Mouse (Mus musculus) megakaryocyte progenitor cell, adult 5-6 weeks (primary cell): ENCODE data around the gene B230217C12Rik. TPM values are rescaled to one million over a fixed set of nuclear protein-coding genes. Genes with fewer than 3 reads are reported as not detected.
"Not testable (repeated sequence)": the region's sequence is repeated elsewhere in the genome, so short reads cannot be mapped to it uniquely, and the experiment has no call there.

ENCODE experiments used
- ATAC-seq: replicated peaks from 2 replicates; pipeline ENCODE4 v1.8.0; 2016; ENCODE audit warnings: mild to moderate bottlenecking, moderate TSS enrichment, inconsistent platforms; ENCODE audit not compliant: poor library complexity
- total RNA-seq, 2 experiments: library from RNA; stranded (forward) in 1 of 2; stranded (reverse) in 1 of 2; fragments of 157-497, 149-512 nt in 1 of 2; fragments of 200-1000 nt in 1 of 2; gene quantifications; 2 replicates each; pipeline versions ENCODE4 v1.2.3 to v1.2.4; 2015 to 2017

The B230217C12Rik gene
- total RNA-seq, 2 experiments from 2014 or later, result 0.17 to 3.8 TPM

DNA sequence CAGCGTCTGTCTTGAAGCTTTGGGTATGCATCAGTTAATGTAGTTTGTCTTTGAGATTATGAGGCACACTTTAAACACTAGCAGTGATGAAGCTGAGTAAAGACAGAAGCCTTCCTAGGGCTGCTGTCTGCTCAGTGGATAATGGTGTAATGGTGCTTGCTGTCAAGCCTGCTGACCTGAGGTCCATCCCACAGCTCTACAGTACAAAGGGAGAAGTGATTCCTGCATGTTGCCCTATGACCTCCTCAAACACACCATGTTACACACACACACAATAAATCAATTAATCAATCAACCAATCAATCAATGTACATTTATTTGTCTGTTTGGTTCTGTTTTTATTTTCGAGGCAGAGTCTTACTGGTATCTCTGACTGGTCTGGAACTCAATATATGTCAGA lies 21.6 kb downstream of the B230217C12Rik start:
- ATAC-seq, result no peak

DNA sequence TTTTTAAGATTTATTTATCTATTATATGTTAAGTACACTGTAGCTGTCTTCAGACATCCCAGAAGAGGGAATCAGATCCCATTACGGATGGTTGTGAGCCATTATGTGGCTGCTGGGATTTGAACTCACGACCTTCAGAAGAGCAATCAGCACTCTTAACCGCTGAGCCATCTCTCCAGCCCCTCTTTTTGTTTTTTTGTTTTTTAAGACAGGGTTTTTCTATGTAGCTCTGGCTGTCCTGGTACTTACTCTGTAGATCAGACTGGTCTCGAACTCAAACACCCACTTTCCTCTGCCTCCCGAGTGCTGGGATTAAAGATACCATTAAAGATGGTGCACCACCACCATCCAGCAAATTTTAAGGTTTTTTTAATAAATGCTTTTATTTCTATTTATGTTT lies 24.8 kb downstream of the B230217C12Rik start:
- no peak for ATAC-seq

DNA sequence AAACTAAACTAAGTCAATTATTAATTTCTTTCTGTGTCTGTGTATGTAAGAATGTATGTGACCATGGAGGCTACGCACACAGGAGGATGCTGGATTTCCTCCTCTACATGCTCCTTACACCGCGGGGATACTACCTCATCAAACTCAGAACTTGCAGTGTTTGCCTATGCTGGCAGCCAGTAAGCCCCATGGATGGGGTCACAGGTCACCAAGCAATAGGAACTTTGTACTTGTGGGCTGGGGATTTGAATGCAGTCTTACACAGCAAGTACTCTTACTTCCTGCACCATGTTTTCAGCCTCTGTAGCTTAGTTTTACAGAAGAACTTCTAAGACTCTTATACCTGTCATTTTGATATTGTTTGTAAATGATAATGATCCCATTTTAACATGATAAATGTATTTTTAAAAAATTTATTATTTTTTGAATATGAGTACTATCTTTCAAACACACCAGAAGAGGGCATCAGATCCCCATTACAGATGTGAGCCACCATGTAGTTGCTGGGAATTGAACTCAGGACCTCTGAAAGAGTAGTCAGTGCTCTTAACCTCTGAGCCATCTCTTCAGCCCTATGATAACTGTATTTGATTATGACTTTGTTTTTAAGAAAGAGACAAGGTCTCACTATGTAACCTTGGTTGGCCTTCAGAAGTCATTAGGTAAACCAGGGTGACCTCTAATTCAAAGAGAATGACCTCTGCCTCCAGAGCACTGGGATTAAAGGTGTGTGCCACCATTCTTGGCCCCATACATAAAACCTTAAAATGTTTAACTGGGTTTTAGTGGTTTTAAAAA lies 25.7 kb downstream of the B230217C12Rik start:
- ATAC-seq, result no peak

DNA sequence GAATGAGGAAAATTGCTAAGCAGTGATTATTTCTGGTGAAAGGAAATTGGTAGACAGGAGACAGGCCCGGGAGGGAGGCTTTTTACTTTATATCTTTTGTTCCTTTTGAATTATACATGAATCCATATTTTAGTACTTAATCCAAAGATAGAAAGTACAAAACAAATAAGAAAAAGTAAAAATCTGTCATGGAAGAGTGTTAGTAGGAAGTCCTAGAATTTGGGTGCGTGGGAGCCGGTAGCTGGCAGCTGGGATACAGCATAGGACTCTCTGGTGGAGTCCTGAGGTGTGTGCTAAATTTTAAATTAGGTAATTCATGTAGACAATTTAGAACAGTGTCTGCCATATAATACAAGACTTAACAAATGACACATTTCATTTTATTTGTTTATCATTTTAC lies 27.0 kb downstream of the B230217C12Rik start:
- ATAC-seq, result no peak

DNA sequence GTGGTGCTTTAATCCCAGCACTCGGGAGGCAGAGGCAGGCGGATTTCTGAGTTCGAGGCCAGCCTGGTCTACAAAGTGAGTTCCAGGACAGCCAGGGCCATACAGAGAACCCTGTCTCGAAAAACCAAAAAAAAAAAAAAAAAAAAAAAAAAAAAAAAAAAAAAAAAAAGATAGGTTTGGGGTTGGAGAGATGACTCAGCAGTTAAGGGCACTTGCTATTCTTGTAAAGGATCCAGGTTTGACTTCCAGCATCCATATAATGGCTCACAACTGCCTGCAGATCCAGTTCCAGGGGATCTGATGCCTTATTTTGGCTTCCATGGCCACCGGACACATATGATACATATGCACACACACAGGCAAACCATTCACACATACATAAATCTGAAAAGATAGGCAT lies 31.8 kb downstream of the B230217C12Rik start:
- not testable (repeated sequence) for ATAC-seq

DNA sequence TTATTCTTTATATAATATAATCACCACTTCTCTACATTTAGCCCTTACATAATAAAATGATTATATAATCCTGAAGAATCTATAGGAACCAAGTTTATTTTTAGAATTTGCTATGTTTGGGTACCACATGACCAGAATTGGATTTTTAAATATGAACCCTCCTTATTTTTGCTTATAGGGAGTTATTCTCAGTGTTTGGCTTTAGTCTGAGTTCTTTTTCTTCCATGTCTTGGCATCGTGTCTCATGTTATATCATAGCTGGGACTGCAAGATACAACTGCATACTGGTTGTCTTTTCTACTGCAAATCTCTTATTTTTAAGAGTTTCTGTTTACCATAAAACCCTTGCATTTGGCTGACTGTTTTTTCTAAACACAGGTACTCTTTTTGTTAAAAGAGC lies 33.8 kb downstream of the B230217C12Rik start:
- no peak for ATAC-seq

DNA sequence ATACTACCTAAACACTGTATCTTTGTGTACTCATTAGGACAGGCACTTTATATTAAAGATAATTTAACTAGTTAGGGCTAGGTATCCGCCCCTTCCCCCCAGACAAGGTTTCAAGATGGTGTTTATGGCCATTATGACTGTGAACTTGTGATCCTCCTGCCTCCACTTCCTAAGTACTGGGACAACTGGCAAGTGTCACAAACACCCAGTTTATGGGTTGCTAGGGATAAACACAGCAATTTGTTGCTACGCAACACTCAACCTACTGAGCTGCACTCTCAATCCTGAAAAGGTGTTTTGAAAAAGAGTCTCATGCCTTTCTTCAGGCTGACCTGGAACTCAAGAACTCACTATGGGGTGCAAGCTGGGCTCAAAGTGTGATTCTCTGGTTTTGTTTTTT lies 36.8 kb downstream of the B230217C12Rik start:
- ATAC-seq, result no peak

DNA sequence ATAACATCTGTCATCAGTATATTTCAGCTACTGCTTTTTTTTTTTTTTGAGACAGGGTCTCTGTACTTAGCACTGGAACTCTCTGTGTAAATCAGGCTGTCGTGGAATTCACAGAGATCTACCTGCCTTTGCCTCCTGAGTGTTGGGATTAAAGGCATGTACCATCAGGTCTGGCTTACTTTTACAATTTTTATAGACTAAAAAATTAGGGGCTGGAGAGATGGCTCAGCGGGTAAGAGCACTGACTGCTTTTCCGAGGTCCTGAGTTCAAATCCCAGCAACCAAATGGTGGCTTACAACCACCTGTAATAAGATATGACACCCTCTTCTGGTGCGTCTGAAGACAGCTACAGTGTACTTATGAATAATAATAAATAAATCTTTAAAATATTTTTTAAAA lies 39.8 kb downstream of the B230217C12Rik start:
- no peak for ATAC-seq

DNA sequence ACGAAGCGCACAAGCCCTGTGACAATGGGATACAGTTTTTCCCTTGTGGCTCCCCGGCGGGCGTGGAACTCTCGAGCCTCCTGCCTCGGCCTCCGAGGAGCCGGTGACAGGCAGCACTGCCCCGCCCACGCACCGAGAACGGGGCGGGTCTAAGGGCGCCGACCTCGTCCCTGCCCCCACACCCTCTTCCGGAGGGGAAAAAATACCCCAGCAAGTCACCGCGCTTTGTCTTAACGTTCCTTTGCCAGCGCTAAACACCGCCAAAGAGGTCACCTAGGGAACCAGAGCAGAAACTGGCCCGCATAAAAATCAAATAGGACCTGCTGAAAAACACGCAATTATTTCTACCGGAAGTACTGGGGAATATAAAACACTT lies 43.0 kb downstream of the B230217C12Rik start:
- ATAC-seq, result peak; percentile 81

DNA sequence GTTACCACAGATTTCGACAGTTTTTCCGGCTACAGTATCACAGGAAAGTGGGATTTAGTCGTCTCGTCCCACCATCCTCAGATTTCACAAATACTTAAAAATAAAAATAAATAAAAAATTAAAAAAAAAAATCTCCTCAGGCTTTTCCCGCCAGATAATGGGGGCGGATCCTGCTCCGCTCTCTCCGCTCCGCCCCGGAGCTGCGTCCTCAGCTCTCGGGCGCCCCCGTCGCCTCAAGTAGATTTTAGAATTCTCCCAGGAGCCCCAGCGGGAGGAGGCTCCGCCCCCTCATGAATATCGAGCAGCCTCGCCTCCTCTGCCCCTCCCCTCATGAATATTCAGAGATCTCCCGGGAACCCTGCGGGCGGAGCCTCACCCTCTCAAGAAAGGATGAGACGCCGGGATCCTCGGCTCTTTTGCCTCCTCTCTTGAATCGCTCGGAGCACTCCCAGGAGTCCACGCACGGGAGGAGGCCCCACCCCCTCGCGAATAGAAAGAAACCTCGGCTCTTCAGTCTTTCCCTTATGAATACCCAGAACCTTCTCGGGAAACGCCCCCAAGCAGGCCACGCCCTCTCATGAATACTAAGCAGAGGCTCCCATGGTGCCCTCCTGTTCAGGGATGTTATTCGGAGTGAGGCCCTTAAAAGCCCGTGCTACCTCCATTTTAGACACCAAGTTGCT lies 43.5 kb downstream of the B230217C12Rik start, which contains the start of gene Fbxo47:
Fbxo47 (minus strand) TSS at position 237 of the 683 bp plus-strand sequence.
- peak; percentile 96 for ATAC-seq

DNA sequence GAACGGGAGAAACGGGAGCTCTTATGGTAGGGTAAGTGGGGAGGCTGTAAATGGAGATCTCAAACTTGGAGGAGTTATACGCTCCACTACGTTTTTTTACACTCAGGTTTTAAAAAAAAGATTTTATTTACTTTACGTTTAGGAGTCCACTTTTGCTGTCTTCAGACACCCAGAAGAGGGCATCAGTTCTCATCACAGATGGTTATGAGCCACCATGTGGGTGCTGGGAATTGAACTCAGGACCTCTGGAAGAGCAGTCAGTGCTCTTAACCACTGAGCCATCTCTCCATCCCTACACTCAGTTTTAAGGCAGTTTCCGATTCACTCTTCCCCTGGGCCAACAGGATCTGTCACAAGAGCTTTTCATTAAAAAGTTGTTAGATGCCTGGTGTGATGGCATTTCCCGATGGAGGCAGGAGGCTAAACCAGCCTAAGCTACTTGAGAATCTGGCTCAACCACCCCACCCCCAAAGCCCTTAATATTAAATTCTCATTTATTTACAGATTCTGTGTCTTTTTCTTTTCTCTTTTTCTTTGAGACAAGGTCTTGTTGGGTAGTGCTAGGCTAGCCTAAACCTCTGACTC lies 44.1 kb downstream of the B230217C12Rik start:
- no peak for ATAC-seq

DNA sequence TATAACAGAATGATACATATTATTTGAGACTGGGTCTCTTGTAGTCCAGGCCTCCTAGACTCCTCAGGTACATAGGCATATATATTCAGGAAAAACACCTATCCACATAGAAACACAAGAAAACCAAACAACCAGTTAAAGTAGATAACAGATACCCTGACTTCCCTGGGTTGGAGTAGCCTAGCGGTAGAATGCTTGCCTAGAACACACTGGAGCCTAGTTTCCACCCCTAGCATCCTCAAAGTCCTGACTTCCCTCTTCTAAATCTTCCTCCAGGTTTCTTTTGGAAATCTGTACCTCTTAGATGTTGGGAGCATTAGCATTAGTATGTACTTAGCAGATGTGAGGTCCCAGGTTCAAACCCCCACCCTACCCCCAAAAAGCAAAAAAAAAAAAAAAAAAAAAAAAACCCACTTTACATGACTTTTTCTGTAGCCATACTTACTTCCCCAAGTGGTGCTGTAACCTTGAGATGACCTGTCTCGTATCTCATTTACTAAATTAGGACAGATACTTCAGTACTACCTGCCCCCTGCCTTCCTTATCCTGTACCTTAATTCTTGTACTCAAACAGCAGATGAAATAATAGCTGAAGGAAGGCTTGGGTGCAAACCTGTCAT lies 44.8 kb downstream of the B230217C12Rik start:
- ATAC-seq, result no peak

DNA sequence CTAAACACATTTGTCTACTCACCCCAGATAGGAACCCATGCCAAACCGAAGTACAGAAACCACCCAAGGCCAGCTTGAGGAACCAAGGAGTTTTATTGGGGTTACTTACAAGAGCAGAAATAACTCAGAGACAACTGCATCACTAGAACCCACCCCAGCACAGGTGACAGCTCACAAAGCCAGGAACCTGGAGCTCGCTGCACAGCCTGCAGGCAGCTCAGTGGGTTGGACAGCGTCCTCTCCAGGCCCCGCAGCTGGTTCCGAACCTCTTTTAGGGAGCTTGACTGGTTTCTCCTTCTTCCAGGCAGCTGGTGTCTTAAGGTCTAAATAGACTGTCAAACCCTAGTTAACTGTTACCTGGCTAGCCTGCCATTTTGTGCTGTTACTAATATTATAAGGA lies 51.2 kb downstream of the B230217C12Rik start:
- no peak for ATAC-seq

Other genes starting within 250 kb of the B230217C12Rik start
- gene Epop, start 211.1 kb upstream of the B230217C12Rik start, total RNA-seq (2015), result 3.4 and 4.0 TPM in 2 replicates
- gene Epop, start 211.1 kb upstream of the B230217C12Rik start, total RNA-seq (2017), result 0.62 and 0.91 TPM in 2 replicates
- gene Mllt6, start 177.4 kb upstream of the B230217C12Rik start, total RNA-seq (2015), result 3.3 and 4.5 TPM in 2 replicates
- gene Mllt6, start 177.4 kb upstream of the B230217C12Rik start, total RNA-seq (2017), result 5.8 and 7.2 TPM in 2 replicates
- gene Cisd3, start 155.0 kb upstream of the B230217C12Rik start, total RNA-seq (2015), result 17.4 and 24.9 TPM in 2 replicates
- gene Cisd3, start 155.0 kb upstream of the B230217C12Rik start, total RNA-seq (2017), result 3.5 and 5.4 TPM in 2 replicates
- 3.9 and 4.6 TPM in 2 replicates for gene Pcgf2, start 140.3 kb upstream of the B230217C12Rik start, total RNA-seq (2015)
- 1.2 and 1.5 TPM in 2 replicates for gene Pcgf2, start 140.3 kb upstream of the B230217C12Rik start, total RNA-seq (2017)
- 114 and 126 TPM in 2 replicates for gene Psmb3, start 137.4 kb upstream of the B230217C12Rik start, total RNA-seq (2015)
- gene Psmb3, start 137.4 kb upstream of the B230217C12Rik start, total RNA-seq (2017), result 158 and 185 TPM in 2 replicates
- gene Pip4k2b, start 96.1 kb upstream of the B230217C12Rik start, total RNA-seq (2015), result 16.9 and 17.6 TPM in 2 replicates
- gene Pip4k2b, start 96.1 kb upstream of the B230217C12Rik start, total RNA-seq (2017), result 17.2 and 28.6 TPM in 2 replicates
- gene Cwc25, start 74.2 kb upstream of the B230217C12Rik start, total RNA-seq (2015), result 8.8 and 9.3 TPM in 2 replicates
- gene Cwc25, start 74.2 kb upstream of the B230217C12Rik start, total RNA-seq (2017), result 16.7 and 19.2 TPM in 2 replicates
- gene 1700001P01Rik, start 64.9 kb upstream of the B230217C12Rik start, total RNA-seq (2015), result 0.64 TPM in 1 of 2 replicates, not detected in the other
- 0.30 TPM in 1 of 2 replicates, not detected in the other for gene 1700001P01Rik, start 64.9 kb upstream of the B230217C12Rik start, total RNA-seq (2017)
- gene Rpl23, start 58.3 kb upstream of the B230217C12Rik start, total RNA-seq (2015), result 1,765 and 1,897 TPM in 2 replicates
- 1,416 and 1,747 TPM in 2 replicates for gene Rpl23, start 58.3 kb upstream of the B230217C12Rik start, total RNA-seq (2017)
- 40.1 and 47.2 TPM in 2 replicates for gene Lasp1, start 41.8 kb upstream of the B230217C12Rik start, total RNA-seq (2015)
- gene Lasp1, start 41.8 kb upstream of the B230217C12Rik start, total RNA-seq (2017), result 139 and 201 TPM in 2 replicates
- not detected in 2 replicates for gene Fbxo47, start 43.4 kb downstream of the B230217C12Rik start, total RNA-seq (2015)
- gene Fbxo47, start 43.4 kb downstream of the B230217C12Rik start, total RNA-seq (2017), result 0.12 and 1.6 TPM in 2 replicates
- 2.3 and 3.0 TPM in 2 replicates for gene Plxdc1, start 145.7 kb downstream of the B230217C12Rik start, total RNA-seq (2015)
- gene Plxdc1, start 145.7 kb downstream of the B230217C12Rik start, total RNA-seq (2017), result 0.92 and 1.0 TPM in 2 replicates
- gene Arl5c, start 155.4 kb downstream of the B230217C12Rik start, total RNA-seq (2015), result 3.9 and 6.1 TPM in 2 replicates
- gene Arl5c, start 155.4 kb downstream of the B230217C12Rik start, total RNA-seq (2017), result 2.5 and 7.6 TPM in 2 replicates
- gene Cacnb1, start 182.3 kb downstream of the B230217C12Rik start, total RNA-seq (2015), result 0.17 and 1.2 TPM in 2 replicates
- 0.41 and 0.92 TPM in 2 replicates for gene Cacnb1, start 182.3 kb downstream of the B230217C12Rik start, total RNA-seq (2017)
- 3,659 and 3,794 TPM in 2 replicates for gene Rpl19, start 185.9 kb downstream of the B230217C12Rik start, total RNA-seq (2015)
- gene Rpl19, start 185.9 kb downstream of the B230217C12Rik start, total RNA-seq (2017), result 1,648 and 1,816 TPM in 2 replicates
- gene Stac2, start 212.7 kb downstream of the B230217C12Rik start, total RNA-seq (2015), result not detected in 2 replicates
- not detected in 2 replicates for gene Stac2, start 212.7 kb downstream of the B230217C12Rik start, total RNA-seq (2017)